Mouse (Mus musculus): ENCODE data around the gene Sidt1.

The Sidt1 gene

GRCm38 (mm10) chr16:44332861-44333284 lies at the start of gene Sidt1:
Sidt1 (minus strand) TSS chr16:44333196.
- no peak for DNase-seq (ENCODE audit: extremely low read depth, low read depth)

GRCm38 (mm10) chr16:44381578-44381977 lies 48.6 kb upstream of the Sidt1 start:
- no peak for DNase-seq (ENCODE audit: extremely low read depth, low read depth)

GRCm38 (mm10) chr16:44380006-44380405 lies 47.0 kb upstream of the Sidt1 start:
- no peak for DNase-seq (ENCODE audit: extremely low read depth, low read depth)

GRCm38 (mm10) chr16:44375459-44375858 lies 42.5 kb upstream of the Sidt1 start:
- no peak for DNase-seq (ENCODE audit: extremely low read depth, low read depth)

GRCm38 (mm10) chr16:44365522-44365921 lies 32.5 kb upstream of the Sidt1 start:
- peak; percentile 67 for DNase-seq (ENCODE audit: extremely low read depth, low read depth)

- no peak for DNase-seq (ENCODE audit: extremely low read depth, low read depth)
Observed at GRCm38 (mm10) chr16:44361921-44362890, 29.2 kb upstream of the Sidt1 start.

GRCm38 (mm10) chr16:44357571-44358268 lies 24.7 kb upstream of the Sidt1 start:
- DNase-seq (ENCODE audit: extremely low read depth, low read depth) = peak; percentile 59

- no peak for DNase-seq (ENCODE audit: extremely low read depth, low read depth)
Observed at GRCm38 (mm10) chr16:44356291-44356690, 23.3 kb upstream of the Sidt1 start.

- no peak for DNase-seq (ENCODE audit: extremely low read depth, low read depth)
Observed at GRCm38 (mm10) chr16:44349801-44350397, 16.9 kb upstream of the Sidt1 start.

- DNase-seq (ENCODE audit: extremely low read depth, low read depth) = peak; percentile 66
Observed at GRCm38 (mm10) chr16:44347071-44347901, 14.3 kb upstream of the Sidt1 start, which contains the start of gene Spice1. Spice1 (plus strand) TSS chr16:44347121.

GRCm38 (mm10) chr16:44337541-44337940 lies 4.5 kb upstream of the Sidt1 start:
- no peak for DNase-seq (ENCODE audit: extremely low read depth, low read depth)

GRCm38 (mm10) chr16:44331995-44332860 lies 768 bp downstream of the Sidt1 start:
- DNase-seq (ENCODE audit: extremely low read depth, low read depth) = no peak

- no peak for DNase-seq (ENCODE audit: extremely low read depth, low read depth)
Observed at GRCm38 (mm10) chr16:44331671-44331994, 1.4 kb downstream of the Sidt1 start.

GRCm38 (mm10) chr16:44331154-44331553 lies 1.8 kb downstream of the Sidt1 start:
- no peak for DNase-seq (ENCODE audit: extremely low read depth, low read depth)

- no peak for DNase-seq (ENCODE audit: extremely low read depth, low read depth)
Observed at GRCm38 (mm10) chr16:44330657-44331056, 2.3 kb downstream of the Sidt1 start.

- no peak for DNase-seq (ENCODE audit: extremely low read depth, low read depth)
Observed at GRCm38 (mm10) chr16:44328644-44329043, 4.4 kb downstream of the Sidt1 start.

GRCm38 (mm10) chr16:44320232-44320631 lies 12.8 kb downstream of the Sidt1 start:
- DNase-seq (ENCODE audit: extremely low read depth, low read depth) = no peak

GRCm38 (mm10) chr16:44316350-44316749 lies 16.6 kb downstream of the Sidt1 start:
- DNase-seq (ENCODE audit: extremely low read depth, low read depth) = no peak

- peak; percentile 98 for DNase-seq (ENCODE audit: extremely low read depth, low read depth)
Observed at GRCm38 (mm10) chr16:44313422-44313821, 19.6 kb downstream of the Sidt1 start.

GRCm38 (mm10) chr16:44305606-44306005 lies 27.4 kb downstream of the Sidt1 start:
- DNase-seq (ENCODE audit: extremely low read depth, low read depth) = no peak

Data from MEL-GATA-1-ER (cell line).